Mouse (Mus musculus) mouse trophoblast stem cell (cell line): ENCODE results near the gene 1700013F07Rik.
"Not testable (repeated sequence)": the region's sequence is repeated elsewhere in the genome, so short reads cannot be mapped to it uniquely, and the experiment has no call there.

Source experiments
- in situ Hi-C, 2 experiments: fragments of 300-500 bp; cut with MseI, MboI; formaldehyde crosslinking; loops; 2 replicates in 1 of 2; 3 replicates in 1 of 2; pipeline ENCODE4 v1.15.1; 2025

1700013F07Rik gene

DNA sequence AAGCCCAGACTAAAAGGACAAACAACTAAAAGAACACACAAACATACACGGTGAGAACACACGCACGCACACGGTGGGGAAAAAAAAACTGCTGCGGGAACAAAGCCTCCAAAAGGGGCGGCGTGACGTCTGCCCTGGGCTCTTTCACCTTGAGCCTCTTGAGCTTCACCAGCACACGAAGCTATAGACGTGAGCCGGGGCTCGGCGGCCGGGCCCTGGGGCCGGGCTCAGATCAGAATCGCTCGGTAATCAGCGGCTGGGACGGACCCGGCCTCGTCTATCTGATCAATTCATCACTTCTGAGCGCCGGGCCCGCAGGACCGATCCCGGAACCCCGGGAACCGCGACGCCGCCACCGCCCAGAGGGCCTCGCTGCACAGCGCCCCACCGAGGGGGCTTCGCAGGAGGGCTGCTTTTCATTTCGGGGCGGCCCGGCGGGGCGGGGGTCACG is 20.2 kb downstream of the 1700013F07Rik start:
- in situ Hi-C loops: no loop called here

DNA sequence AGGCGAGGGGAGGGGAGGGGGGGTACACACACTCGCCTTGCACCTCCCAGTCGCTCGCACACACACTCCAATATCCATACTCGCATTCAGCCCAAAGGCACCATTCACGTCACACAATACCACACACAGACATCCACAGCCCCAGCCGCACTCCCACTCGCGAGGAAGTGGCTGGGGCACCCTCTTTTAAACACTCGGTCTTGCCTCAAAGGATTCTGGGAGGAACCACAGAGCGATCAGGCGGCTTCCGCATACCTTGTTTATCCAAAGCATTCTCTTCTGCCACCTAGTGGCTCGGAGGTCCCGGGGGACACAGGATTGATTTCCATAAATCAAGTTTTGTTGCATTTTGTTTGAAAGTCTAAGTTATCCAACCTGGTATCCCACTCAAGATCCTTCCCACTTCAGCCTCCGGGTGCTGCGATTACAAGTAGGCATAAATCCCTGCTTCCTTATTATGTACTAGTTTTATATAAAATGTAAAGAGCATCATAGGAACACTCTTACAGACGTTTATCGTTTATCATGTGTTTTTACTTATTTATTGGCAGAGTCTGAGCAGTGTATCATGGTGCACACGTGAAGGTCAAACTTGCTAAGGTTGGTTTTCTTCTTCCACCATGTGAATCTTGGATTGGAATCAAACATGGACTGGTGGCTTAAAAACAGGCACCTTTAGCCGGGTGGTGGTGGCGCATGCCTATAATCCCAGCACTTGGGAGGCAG is 20.8 kb downstream of the 1700013F07Rik start:
- in situ Hi-C loops: no loop called here

DNA sequence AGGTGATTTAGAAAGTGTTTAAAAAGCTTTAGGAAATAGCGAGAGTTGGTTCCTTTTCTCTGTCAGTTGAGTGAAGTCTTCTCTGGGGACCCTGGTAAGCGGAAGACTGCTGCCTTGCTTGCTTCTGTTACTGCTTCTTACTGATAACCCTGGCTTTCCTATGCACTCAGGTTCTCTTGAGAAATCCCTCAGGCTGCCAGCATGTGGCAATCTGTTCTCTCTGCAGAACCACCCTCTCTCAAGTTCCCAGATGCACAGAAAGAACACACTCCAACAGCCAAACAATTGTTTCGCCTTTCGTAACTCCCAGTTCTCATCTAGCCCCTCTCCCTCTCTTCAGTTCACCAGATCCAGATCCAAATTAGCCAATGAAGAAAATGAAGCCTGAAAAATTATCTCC is 23.9 kb downstream of the 1700013F07Rik start:
- in situ Hi-C loops: no loop called here

DNA sequence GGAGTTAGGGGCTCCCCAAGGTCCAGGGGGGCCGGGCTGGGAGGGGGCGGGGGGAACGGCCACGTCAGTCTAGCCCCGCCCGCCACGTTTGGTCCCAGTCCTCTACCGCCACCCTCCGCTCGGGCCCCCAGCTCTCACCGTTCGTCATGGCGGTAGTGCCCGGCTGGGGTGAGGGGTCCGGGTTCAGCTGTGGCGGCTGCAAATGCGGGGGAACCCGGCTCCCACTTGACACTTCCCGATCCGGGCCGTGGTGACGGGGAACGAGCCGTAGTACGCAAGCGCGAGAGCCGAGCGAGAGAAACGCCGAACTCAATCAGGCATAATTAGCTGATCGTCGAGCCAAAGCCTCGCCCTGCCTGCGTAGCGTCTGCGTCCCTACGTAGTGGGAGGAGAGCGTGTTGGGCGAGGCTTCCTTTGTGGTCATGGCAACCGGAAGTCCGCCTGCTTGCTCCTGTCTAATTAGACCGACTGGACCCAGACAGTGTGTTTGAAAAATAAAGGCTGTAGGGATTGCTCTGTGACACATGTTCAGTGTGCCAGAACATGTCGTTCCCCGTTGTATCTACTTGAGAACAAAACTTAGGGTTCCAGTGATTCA is 28.3 kb downstream of the 1700013F07Rik start, which contains the start of gene Tmem167b:
Gene Tmem167b (minus strand): TSS at position 334 of the 598 bp plus-strand sequence.
- in situ Hi-C loops: no loop called here

DNA sequence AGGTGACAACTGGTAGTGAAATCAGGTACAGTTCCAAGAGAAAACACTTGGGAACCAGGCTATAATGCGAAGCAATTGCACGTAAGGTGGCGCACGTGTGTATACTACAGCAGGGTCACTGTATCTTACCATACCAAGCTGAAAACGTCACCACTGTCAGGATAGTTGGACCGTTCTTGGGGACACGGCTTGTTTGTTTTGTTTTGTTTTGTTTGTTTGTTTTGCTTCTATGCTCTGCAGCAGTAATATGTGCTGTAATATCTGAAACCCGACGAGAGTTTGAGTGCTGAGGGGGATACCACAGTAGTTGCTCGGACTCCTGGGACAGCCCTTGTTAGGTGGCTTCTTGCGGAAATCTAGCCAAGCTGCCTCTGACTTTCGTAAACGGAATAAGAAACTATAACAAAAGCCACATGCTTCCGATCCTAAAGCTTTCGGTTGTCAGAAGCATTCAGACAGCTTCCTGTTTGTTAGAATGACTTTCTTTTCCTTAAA is 28.9 kb downstream of the 1700013F07Rik start:
- in situ Hi-C loops: no loop called here

DNA sequence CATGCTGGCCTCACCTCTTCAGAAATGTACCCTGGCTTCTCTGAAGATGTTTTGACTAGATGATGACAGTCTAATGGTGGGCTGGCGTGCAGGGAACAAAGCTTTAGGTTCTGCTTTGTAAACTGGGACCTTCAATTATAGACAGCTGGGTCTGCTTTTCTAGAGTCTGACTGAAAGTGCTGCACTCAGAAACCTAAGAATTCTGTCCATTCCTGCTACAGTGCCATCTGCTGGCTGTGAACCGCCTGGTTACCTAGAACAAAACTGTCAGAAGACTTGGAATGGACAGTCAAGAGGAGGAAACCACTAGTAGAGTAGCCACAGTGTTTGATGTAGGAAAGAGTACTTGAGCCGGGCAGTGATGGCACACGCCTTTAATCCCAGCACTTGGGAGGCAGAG is 29.4 kb downstream of the 1700013F07Rik start:
- in situ Hi-C loops: no loop called here

DNA sequence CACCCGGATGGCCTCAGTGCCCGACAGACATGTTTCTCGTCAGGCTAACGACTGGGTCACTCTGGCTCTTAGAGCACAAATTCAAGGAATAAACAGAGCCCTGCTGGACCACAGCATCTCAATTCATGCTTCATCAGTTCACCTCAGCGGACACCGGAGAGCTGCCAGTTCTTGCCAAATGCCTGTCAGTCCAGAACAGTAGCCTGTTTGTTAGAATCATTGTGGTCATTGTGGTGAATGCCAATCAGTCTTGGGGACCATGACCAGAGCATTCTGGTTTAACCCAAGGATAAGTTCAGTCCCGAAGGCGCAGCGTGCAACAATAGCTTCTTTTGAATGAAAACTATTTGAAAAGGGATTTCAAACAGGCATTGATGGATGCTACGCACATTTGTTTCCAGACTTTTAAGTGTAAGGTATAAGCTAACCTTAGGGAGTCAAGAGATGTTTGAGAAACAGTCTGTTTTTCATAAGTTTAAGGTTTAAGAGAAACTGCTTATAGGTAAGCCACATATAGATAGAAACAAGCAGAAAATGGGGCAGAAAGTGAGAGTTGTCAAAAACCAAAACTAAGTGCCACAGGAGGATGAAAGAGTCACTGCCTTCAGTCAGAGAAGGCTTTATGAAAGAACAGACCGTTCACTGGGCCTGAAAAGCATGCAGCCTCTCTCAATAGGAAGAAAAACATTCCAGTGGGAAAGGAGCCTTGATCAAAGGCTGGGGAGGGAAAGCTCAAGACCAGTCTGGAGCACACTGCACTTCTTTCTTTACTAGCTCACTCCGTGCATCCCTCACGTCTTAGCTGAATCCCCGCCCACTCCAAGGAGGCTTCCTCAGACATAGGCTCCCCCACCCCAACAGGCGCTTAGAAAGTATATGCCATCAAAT is 34.3 kb downstream of the 1700013F07Rik start:
- in situ Hi-C loops: no loop called here

DNA sequence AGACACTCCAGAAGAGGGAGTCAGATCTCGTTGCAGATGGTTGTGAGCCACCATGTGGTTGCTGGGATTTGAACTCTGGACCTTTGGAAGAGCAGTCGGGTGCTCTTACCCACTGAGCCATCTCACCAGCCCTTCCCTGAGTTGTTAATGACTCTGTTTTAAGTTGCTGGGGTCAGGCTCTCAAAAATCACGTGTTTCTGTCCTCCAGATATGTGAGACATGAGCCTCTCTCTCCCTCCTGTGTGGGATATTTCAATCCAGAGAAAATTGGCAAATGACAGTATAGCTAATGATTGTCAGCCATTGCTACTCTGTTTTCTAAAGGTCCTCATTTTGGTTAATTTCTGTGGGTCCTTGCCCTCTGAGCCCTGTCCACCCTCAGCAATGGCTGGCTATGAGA is 35.7 kb downstream of the 1700013F07Rik start:
- in situ Hi-C loops: not testable (repeated sequence)

DNA sequence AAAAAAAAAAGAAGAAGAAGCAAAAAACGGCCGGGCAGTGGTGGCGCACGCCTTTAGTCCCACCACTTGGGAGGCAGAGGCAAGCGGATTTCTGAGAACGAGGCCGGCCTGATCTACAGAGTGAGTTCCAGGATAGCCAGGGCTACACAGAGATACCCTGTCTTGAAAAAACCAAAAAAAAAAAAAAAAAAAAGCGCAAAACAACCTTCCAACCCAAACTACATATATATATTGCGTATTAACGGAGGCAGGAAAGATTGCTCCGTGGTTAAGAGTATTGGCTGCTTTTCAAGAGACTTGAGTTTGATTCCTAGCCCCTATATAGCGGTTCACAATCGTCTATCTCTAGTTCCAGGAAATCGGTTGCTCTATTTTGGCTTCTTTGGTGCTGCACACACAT is 36.9 kb downstream of the 1700013F07Rik start:
- in situ Hi-C loops: no loop called here

DNA sequence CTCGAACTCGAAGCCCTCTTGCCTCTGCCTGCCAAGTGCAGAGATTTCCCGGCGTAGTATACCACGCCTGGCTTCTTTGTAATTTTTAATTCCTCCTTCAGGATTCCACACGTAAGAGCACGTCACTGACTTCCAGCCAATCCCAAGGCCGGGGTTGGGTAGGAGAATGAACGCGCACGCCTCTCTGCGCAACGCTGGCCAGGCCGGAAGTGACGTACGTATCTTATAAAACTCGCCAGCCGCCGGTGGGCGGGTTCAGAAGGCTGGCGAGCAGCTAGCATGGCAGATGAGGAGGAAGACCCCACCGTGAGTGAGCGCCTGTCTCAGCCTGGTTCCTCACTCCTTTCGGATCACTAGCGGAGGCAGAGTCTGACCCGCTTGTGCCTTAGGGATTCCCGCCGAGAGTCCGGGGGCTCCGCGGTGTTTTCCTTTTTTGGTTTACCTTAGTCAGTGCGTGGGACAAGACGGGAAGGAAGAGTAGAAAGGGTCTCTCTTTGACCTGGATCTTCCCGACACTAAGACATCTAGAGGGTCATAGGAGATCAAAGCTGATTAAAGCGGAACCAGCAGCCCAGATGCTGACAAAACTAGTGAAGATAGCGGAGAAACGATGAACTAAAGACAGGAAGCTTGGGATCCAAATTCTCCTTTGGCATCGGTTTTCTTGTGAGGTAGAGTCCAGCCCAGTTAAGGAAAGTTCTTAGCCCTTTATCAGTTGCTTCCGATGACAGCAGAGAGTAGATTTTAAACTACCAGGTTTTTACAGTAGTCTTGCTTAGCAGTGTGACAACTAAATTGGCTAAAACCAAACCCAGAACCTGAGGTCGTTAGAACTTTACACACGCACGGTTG is 37.7 kb downstream of the 1700013F07Rik start, which contains the start of gene Taf13:
Gene Taf13 (plus strand): TSS at position 256 of the 852 bp plus-strand sequence.
- in situ Hi-C loops: no loop called here

DNA sequence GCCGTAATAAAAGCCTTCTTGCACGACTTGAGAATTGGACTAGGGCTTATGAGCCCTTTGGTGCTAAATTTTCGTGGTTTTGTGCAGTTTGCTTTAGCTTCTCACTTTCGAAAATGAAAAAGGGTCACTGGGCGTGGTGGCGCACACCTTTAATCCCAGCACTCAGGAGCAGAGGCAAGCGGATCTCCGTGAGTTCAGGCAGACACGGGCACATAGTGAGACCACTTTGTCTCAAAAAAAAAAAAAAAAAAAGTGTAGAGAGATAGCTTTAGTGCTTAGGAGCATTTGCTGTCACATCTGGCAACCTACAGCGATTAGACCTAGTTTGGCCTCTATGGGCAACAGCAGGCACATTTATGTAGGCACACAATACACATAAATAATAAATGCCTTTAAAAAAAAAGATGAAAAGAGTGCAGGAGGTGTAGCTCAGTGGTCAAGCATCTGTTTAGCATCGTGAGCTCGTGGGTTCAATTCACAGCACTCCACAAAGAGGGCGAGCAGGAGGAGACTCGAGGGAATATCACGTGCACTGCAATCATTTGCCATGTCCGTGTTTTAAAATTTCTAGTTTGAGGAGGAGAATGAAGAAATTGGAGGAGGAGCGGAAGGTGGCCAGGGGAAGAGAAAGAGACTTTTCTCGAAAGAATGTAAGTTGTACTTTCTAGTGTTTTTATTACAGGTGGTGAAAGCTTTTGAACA is 38.5 kb downstream of the 1700013F07Rik start:
- in situ Hi-C loops: no loop called here

DNA sequence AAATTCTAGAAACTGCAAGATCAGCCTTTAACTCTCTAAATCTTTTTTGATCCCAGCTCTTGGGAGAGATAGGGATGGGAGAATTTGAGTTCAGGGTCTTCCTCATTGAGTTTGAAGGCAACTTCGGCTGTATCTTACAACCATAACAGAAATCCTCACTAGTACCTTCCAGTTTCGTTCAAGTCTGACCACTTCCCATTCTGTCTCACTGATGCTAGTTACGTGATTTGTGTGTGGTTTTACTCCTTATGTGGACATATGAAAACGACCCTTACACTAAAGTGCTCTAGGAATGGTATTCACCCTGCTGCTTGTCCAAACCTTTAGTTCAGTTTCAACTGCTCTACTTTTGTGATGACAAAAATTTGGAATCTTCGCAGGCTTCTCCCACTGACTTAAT is 40.1 kb downstream of the 1700013F07Rik start:
- in situ Hi-C loops: no loop called here

DNA sequence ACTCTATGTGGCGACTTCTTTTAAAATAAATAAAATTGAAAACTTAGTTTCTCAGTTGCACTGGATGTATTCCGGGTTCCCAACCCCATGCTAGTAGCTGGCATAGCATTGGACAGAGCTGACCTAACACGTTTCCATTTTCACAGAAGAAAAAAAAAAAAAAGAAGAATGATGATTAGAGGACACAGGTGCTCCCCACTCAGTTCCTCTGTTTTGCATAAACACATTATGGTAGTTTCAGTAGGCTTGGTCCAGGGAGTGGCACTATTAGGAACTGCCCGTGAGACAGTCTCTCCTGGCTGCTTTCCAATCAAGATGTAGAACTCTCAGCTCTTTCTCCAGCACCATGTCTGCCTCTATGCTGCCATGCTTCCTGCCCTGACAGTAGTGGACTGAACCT is 50.6 kb downstream of the 1700013F07Rik start:
- in situ Hi-C loops: no loop called here

DNA sequence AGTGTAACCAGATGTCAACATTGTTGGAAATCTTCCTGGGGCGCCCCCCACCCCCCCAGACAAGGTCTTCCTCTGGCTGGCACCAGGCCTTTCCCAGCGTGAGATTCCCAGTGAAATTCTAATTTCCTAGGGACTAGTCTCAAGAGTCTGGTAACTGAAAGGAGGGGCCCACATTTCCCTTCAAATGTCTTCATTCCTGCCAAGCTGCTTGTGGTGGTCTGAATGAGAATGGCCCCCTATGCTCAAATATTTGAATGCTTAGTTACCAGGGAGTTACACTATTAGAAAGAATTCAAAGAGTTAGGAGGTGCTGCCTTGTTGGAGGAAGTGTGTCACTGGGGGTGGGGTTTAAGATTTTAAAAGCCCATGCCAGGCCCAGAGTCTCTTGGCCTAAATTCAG is 54.5 kb downstream of the 1700013F07Rik start:
- in situ Hi-C loops: no loop called here

DNA sequence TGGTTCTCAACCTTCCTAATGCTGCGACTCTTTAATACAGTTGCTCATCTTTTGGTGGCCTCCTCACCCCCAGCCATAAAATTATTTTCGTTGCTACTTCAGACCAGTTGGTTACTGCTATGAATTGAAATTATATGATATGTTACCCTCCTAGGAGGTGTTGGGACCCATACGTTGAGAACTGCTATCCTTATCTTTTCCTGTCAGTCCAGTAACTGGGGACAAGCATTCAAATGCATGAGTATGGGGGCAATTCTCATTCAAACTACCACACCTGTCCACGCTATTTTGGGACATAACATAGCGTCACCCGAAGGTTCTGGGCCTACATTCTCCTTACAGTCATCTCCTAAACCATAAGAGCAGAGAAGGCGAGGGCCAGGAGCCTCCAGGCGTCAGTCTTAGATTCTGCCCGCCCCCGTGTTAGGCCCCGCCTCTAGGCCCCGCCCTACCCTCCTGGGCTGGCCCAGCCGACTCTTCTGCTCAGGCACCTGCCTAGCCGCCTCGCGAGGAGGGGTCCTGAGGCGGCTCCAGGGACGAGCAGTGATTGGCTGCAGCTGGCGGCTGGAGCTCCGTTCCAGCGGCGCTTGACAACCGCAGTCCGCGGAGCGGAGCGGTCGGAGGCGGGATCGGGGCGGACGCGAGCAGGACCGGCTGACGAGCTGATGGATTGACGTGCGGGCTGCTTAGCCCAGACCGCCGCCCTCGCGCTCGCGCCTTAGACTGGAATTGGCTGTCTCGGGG is 57.0 kb downstream of the 1700013F07Rik start, which contains the start of gene Wdr47:
Gene Wdr47 (plus strand): TSS at position 494 of the 744 bp plus-strand sequence.
- in situ Hi-C loops: no loop called here

DNA sequence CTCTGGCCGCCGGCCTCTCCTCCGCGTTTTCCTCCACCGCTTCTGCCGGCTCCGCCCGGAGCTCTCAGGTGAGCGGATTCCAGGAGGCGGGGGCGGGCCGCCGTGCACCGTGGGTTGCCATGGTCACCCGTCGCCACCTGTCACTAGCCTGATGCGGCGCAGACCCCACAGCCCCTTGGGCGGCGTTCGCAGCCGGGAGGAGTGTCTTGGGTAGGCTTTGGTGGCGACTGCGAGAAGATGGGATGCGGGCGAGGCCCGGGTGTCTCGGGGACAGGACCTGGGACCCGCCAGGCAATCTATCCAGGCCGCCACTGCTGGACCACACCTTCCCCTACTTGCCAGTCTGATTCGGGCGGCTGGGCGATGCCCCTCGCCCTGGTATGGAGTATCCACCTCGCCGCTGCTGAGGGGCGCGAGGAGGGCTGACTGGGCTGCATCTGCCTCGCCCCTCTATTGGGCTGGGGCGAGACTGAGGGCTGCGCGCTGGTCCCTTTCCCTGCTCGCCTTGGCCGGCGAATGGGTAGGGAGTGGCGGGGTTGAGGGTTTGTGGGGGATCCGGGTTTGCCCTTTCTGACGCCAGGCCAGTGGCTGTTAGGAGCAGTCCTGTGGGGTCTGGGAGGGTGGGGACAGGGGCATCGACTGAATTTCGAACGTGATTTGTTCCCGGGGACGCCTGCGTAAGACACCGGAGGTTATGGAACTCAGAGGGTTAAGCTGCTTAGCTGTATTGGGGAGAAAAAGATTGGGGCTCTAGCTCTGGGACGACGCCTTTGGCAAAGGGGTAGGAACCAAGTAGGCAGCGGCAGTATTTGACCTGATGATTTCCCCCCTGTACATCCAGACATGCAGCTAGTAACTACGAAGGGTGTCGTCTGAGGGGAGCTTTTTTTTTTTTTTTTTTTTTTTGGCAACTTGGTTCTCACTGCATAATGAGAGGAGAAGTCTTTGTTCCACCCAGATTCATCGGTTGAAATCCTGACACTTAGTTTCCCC is 57.9 kb downstream of the 1700013F07Rik start:
- in situ Hi-C loops: no loop called here
